Mouse (Mus musculus) heart, embryonic 12.5 days (tissue): ENCODE measurements around the gene Wdr31. TPM values are rescaled to one million over a fixed set of nuclear protein-coding genes. Genes with fewer than 3 reads are reported as not detected.
A peak's percentile ranks its signal among the peaks of the same experiment; 100 is the strongest.

Source experiments
- ATAC-seq: fragments of 200-750 bp; cut with Nextera tagmentation; 2 replicates; pipeline ENCODE4 v1.8.0; 2017; ENCODE audit warnings: moderate TSS enrichment, moderate library complexity; ENCODE audit not compliant: insufficient number of reproducible peaks, low FRiP score
- H3K27ac ChIP-seq: fragments of 300-500 bp; sonication (generic); 2 replicates; pipeline ENCODE4 v1.5.1; 2016; ENCODE audit warnings: mild to moderate bottlenecking, moderate library complexity; ENCODE audit not compliant: poor library complexity, severe bottlenecking
- H3K27me3 ChIP-seq: fragments of 300-500 bp; sonication (generic); replicated peaks from 2 replicates; pipeline ENCODE4 v1.6.1; 2016; ENCODE audit warnings: mild to moderate bottlenecking, moderate library complexity
- H3K36me3 ChIP-seq: fragments of 300-500 bp; sonication (generic); 2 replicates; pipeline ENCODE4 v1.6.1; 2016; ENCODE audit warnings: mild to moderate bottlenecking, moderate library complexity
- H3K4me1 ChIP-seq: fragments of 300-500 bp; sonication (generic); replicated peaks from 2 replicates; pipeline ENCODE4 v1.6.1; 2016; ENCODE audit warnings: mild to moderate bottlenecking
- H3K4me2 ChIP-seq: fragments of 300-500 bp; sonication (generic); 2 replicates; pipeline ENCODE4 v1.6.1; 2016; ENCODE audit warnings: mild to moderate bottlenecking, moderate library complexity
- H3K4me3 ChIP-seq: fragments of 300-500 bp; sonication (generic); 2 replicates; pipeline ENCODE4 v1.5.1; 2016; ENCODE audit warnings: mild to moderate bottlenecking
- H3K9ac ChIP-seq: fragments of 300-500 bp; sonication (generic); 2 replicates; pipeline ENCODE4 v1.6.1; 2016; ENCODE audit warnings: mild to moderate bottlenecking, moderate library complexity
- H3K9me3 ChIP-seq: fragments of 300-500 bp; sonication (generic); replicated peaks from 2 replicates; pipeline ENCODE4 v1.6.1; 2016; ENCODE audit warnings: mild to moderate bottlenecking, moderate library complexity
- WGBS: fragments of 180-500 bp; shearing (Covaris S2); methylation state at CpG from one replicate; pipeline ENCODE4 v1.1.7; 2016; 5-methylcytosine and 5-hydroxymethylcytosine counted together
- polyA plus RNA-seq: library from polyadenylated mRNA; unstranded; fragments of >200 nt; fragmentation: Nextera tagmentation; extraction: Ambion mirVana; gene quantifications from 2 replicates; pipeline ENCODE4 v1.2.1, GENCODE M21; 2016

Gene Wdr31
- polyA plus RNA-seq, result 3.3 and 4.0 TPM in 2 replicates

GRCm38 (mm10) chr4:62470598-62471051 lies at the start of gene Wdr31:
TSS of gene Wdr31 (minus strand) at chr4:62470896.
- peak within 1 kb of the TSS; percentile 64 for H3K4me3 ChIP-seq
- WGBS, result 1% methylated on average over 30 of the region's 30 CpGs
- no peaks in the 10 kb centered on the region for H3K9me3 ChIP-seq
- H3K27me3 ChIP-seq, result no peaks in the 10 kb centered on the region
- peak within 1 kb of the TSS; percentile 79 for H3K4me2 ChIP-seq
- H3K36me3 ChIP-seq, result no peaks in the 10 kb centered on the region
- no peaks in the 10 kb centered on the region for H3K4me1 ChIP-seq
- H3K27ac ChIP-seq, result no peak within 1 kb of the TSS
- H3K9ac ChIP-seq, result peak within 1 kb of the TSS; percentile 71
- peak; percentile 87 for ATAC-seq

DNA sequence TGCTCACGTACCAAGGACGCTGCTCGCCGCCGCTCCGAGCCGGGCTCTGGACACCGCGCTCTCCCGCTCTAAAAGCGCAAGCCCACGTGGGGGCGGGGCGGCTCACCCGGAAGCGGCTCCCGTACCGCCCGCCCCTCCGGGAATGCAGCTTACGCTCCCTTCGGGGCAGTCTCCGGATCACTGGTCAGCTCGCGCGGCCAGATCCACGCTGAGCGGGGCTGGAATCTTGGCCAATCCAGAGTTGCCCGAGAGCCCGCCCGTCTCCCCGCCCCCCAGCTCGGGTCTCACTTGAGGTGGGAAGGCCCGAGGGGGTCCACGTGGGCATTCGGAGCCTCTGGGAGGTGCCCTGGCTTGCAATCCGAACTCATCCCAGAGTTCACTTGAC lies 49.1 kb upstream of the Wdr31 start, which contains the start of gene Alad:
Alad (minus strand) TSS at position 70 of the 385 bp plus-strand sequence.
- H3K4me1 ChIP-seq, result peaks cover 52% of the 10 kb centered on the region

GRCm38 (mm10) chr4:62519122-62519848 lies 48.6 kb upstream of the Wdr31 start:
- Histone ChIP-seq H3K27ac (peak overlapping the region; percentile 85), H3K9ac (peak overlapping the region; percentile 83), H3K36me3 (peaks cover 18% of the 10 kb centered on the region), H3K9me3 (no peaks in the 10 kb centered on the region), H3K4me1 (peaks cover 50% of the 10 kb centered on the region), H3K4me2 (peak overlapping the region; percentile 84), H3K27me3 (no peaks in the 10 kb centered on the region), H3K4me3 (peak overlapping the region; percentile 74)
- ATAC-seq, result peak; percentile 61
- WGBS, result 3% methylated on average over 26 of the region's 26 CpGs

More for the DNA sequence above, 49.1 kb upstream of the Wdr31 start, which contains the start of gene Alad:
- Histone ChIP-seq H3K36me3 (peaks cover 18% of the 10 kb centered on the region), H3K4me3 (peak within 1 kb of the TSS; percentile 74), H3K27me3 (no peaks in the 10 kb centered on the region), H3K27ac (peak within 1 kb of the TSS; percentile 85), H3K9me3 (no peaks in the 10 kb centered on the region), H3K4me2 (peak within 1 kb of the TSS; percentile 84), H3K9ac (peak within 1 kb of the TSS; percentile 83)
- under 1% methylated on average over 37 of the region's 37 CpGs for WGBS
- peak; percentile 88 for ATAC-seq

DNA sequence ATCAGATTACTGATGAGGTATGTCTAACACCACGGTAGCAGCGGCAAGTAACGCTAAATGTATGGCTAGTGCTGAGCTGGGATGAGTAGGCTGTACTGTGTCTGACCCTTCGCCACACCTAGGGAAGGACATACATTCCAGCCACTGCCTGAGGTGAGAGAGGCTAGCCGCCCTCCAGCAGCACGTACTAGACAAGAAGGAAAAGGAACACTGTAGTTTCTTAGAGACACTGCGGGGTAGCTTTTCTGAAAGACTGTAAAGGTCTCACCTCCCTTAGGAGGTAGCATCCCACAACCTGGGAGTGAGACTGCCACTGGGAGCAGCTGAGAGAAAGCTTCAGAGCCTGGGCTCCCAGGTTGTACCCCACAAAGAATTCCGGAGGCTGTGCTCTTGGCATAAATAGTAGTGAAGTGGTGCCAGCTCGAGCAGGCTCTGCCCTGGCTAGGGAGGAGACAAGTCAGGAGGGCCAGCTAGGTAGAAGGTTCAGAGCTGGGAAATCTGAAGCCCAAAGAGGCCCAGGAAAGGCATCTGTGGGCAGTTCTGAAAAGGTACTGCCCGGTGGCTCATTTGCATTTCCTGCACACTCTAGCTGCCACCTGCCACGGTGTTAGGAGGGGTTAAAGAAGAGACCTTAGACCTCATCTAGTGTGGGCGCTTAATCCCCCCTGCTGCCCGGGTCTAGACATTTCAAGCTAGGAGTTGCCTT lies 47.9 kb upstream of the Wdr31 start:
- peak overlapping the region; percentile 85; the same call in 1 of the 2 replicates for H3K27ac ChIP-seq
- 47% methylated on average over 13 of the region's 13 CpGs for WGBS

GRCm38 (mm10) chr4:62517538-62518415 lies 47.1 kb upstream of the Wdr31 start:
- 74% methylated on average over 10 of the region's 10 CpGs for WGBS
- Histone ChIP-seq H3K4me2 (peak overlapping the region; percentile 84), H3K27me3 (no peaks in the 10 kb centered on the region), H3K4me3 (peak overlapping the region; percentile 74; the same call in 1 of the 2 replicates), H3K36me3 (peaks cover 19% of the 10 kb centered on the region), H3K4me1 (peaks cover 48% of the 10 kb centered on the region), H3K27ac (peak overlapping the region; percentile 82), H3K9me3 (no peaks in the 10 kb centered on the region), H3K9ac (no peak overlapping the region; the same call in 1 of the 2 replicates)
- no peak for ATAC-seq

More for the DNA sequence above, 47.9 kb upstream of the Wdr31 start:
- Histone ChIP-seq H3K36me3 (peaks cover 18% of the 10 kb centered on the region), H3K9me3 (no peaks in the 10 kb centered on the region), H3K4me1 (peaks cover 48% of the 10 kb centered on the region), H3K4me2 (peak overlapping the region; percentile 84), H3K4me3 (peak overlapping the region; percentile 74), H3K9ac (peak overlapping the region; percentile 83), H3K27me3 (no peaks in the 10 kb centered on the region)
- no peak for ATAC-seq

- Histone ChIP-seq H3K4me3 (no peak overlapping the region; the same call in 1 of the 2 replicates), H3K9me3 (no peaks in the 10 kb centered on the region), H3K36me3 (peaks cover 19% of the 10 kb centered on the region), H3K27me3 (no peaks in the 10 kb centered on the region), H3K27ac (peak overlapping the region; percentile 82), H3K9ac (no peak overlapping the region), H3K4me1 (peaks cover 48% of the 10 kb centered on the region), H3K4me2 (peak overlapping the region; percentile 84)
- no peak for ATAC-seq
- WGBS, result 82% methylated on average over 8 of the region's 8 CpGs
Measured at GRCm38 (mm10) chr4:62517046-62517445, 46.4 kb upstream of the Wdr31 start.

DNA sequence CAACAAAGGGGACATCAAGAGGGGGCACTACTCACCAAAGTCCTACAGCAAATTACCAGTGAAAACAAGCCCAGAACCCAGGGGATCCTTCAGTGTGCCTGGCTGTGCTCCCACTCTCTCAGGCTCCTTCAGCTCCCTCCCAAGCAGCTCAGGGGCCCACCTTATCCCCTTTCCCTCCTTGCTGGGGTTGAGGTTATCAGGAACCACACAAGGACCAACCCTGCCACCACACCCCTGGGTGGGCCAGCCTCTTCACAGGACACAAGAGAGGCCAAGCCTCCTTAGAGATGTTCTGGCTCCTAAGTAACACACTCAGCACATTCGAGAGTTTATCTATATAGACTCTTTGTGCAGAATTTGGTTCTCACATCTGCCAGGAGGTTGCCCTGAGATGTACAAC lies 45.9 kb upstream of the Wdr31 start:
- Histone ChIP-seq H3K27me3 (no peaks in the 10 kb centered on the region), H3K4me3 (peak overlapping the region; percentile 20; the same call in 1 of the 2 replicates), H3K9ac (peak overlapping the region; percentile 56; the same call in 1 of the 2 replicates), H3K4me1 (peaks cover 48% of the 10 kb centered on the region), H3K27ac (peak overlapping the region; percentile 82), H3K4me2 (peak overlapping the region; percentile 84), H3K9me3 (no peaks in the 10 kb centered on the region), H3K36me3 (peaks cover 24% of the 10 kb centered on the region)
- ATAC-seq, result peak; percentile 56
- 45% methylated on average over 1 of the region's 1 CpGs for WGBS

- peak; percentile 60 for ATAC-seq
- peak overlapping the region; percentile 82 for H3K27ac ChIP-seq
Measured at GRCm38 (mm10) chr4:62516079-62516478, 45.4 kb upstream of the Wdr31 start.

DNA sequence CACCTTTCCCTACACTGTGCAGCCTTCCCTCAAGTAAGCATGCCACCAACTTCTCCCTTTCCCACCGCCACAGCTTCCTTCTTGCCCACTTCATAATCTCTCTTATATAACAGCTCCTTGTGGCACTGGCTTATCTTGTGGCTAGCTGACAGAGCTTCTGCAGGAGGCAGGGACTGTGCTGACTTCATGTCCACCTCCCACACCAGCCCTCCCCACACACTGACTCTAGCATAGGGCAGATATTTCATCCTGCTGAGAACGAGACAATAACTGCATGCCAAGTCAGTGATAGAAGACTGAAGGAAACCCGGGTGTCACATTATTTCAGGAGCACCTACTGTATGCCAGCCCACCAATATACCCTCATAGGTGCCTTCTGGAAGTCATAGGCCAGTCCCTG lies 44.8 kb upstream of the Wdr31 start:
- peak overlapping the region; percentile 84 for H3K4me2 ChIP-seq
- H3K4me1 ChIP-seq, result peaks cover 48% of the 10 kb centered on the region
- H3K9ac ChIP-seq, result peak overlapping the region; percentile 26; the same call in 1 of the 2 replicates
- ATAC-seq, result no peak
- peaks cover 35% of the 10 kb centered on the region for H3K36me3 ChIP-seq
- H3K27me3 ChIP-seq, result no peaks in the 10 kb centered on the region
- H3K27ac ChIP-seq, result peak overlapping the region; percentile 82
- no peaks in the 10 kb centered on the region for H3K9me3 ChIP-seq
- WGBS, result 33% methylated on average over 3 of the region's 3 CpGs
- H3K4me3 ChIP-seq, result peak overlapping the region; percentile 22

More at GRCm38 (mm10) chr4:62516079-62516478, 45.4 kb upstream of the Wdr31 start:
- Histone ChIP-seq H3K4me1 (peaks cover 48% of the 10 kb centered on the region), H3K36me3 (peaks cover 29% of the 10 kb centered on the region), H3K4me2 (peak overlapping the region; percentile 84), H3K9me3 (no peaks in the 10 kb centered on the region), H3K4me3 (peak overlapping the region; percentile 22), H3K27me3 (no peaks in the 10 kb centered on the region), H3K9ac (peak overlapping the region; percentile 26; the same call in 1 of the 2 replicates)
- 18% methylated on average over 2 of the region's 2 CpGs for WGBS

DNA sequence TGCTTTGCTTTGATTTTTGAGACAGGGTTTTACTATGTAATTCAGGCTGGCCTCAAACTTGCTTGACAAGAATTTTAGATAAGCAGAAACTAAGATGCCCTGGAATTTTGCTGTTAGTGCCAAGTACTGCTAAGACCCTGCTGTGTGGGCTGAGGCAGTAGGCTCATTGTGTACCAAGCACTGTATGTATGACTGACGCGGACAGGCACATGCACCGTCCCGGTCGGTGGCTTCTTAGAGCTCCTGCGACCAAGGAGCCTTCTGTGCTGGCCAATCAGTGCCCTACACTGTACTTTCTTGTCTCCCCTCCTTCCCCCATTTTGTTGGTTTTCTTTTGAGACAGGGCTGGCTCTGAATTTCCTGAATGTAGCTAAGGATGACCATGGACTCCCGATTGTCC lies 44.3 kb upstream of the Wdr31 start:
- Histone ChIP-seq H3K27ac (peak overlapping the region; percentile 82), H3K4me2 (peak overlapping the region; percentile 84), H3K9ac (no peak overlapping the region), H3K27me3 (no peaks in the 10 kb centered on the region), H3K4me1 (peaks cover 48% of the 10 kb centered on the region), H3K36me3 (peaks cover 40% of the 10 kb centered on the region), H3K9me3 (no peaks in the 10 kb centered on the region), H3K4me3 (peak overlapping the region; percentile 22; the same call in 1 of the 2 replicates)
- 62% methylated on average over 7 of the region's 7 CpGs for WGBS
- no peak for ATAC-seq
